In genomic region chrX:13041630-13042129, GRCm38 (mm10) we compare ENCODE assay signal across 8 mouse cellular contexts. TPM values are rescaled to one million over a fixed set of nuclear protein-coding genes. Genes with fewer than 3 reads are reported as not detected.
DNase-seq lines count a peak whose midpoint lies in the region; ATAC-seq lines count a peak whose summit lies in the region.

No protein-coding gene starts in this region.

- H3K4me1 ChIP-seq in forebrain, embryonic 14.5 days (ENCODE audit: control insufficient read depth, insufficient read depth, low read length): no peaks in the 10 kb centered on the region
- no peaks in the 10 kb centered on the region for H3K4me1 ChIP-seq in neural tube, embryonic 15.5 days

- WGBS in forebrain, embryonic 14.5 days: 13% methylated on average over 35 of the region's 35 CpGs
- WGBS in neural tube, embryonic 15.5 days: 11% methylated on average over 35 of the region's 35 CpGs

- peak; percentile 98 for ATAC-seq in forebrain, embryonic 14.5 days
- ATAC-seq in neural tube, embryonic 15.5 days (ENCODE audit: low FRiP score): peak; percentile 98

- H3K36me3 ChIP-seq in forebrain, embryonic 14.5 days (ENCODE audit: control insufficient read depth, insufficient read depth, low read length): no peaks in the 10 kb centered on the region
- no peaks in the 10 kb centered on the region for H3K36me3 ChIP-seq in neural tube, embryonic 15.5 days

- H3K4me2 ChIP-seq in forebrain, embryonic 14.5 days (ENCODE audit: low read length): peak overlapping the region; percentile 53
- peak overlapping the region; percentile 50 for H3K4me2 ChIP-seq in neural tube, embryonic 15.5 days

- peak overlapping the region; percentile 38 for H3K4me3 ChIP-seq in forebrain, embryonic 14.5 days (ENCODE audit: low read depth, low read length)
- peak overlapping the region; percentile 45 for H3K4me3 ChIP-seq in neural tube, embryonic 15.5 days (replicated peaks)

- peak overlapping the region; percentile 65 for H3K9ac ChIP-seq in forebrain, embryonic 14.5 days (ENCODE audit: low read length)
- peak overlapping the region; percentile 55 for H3K9ac ChIP-seq in neural tube, embryonic 15.5 days (replicated peaks)

- H3K27ac ChIP-seq in forebrain, embryonic 14.5 days (ENCODE audit: low read depth, low read length): peak overlapping the region; percentile 86
- H3K27ac ChIP-seq in neural tube, embryonic 15.5 days (replicated peaks): peak overlapping the region; percentile 86

- H3K9me3 ChIP-seq in forebrain, embryonic 14.5 days (replicated peaks; ENCODE audit: control insufficient read depth, low read length): no peaks in the 10 kb centered on the region
- no peaks in the 10 kb centered on the region for H3K9me3 ChIP-seq in neural tube, embryonic 15.5 days (replicated peaks)

- intact Hi-C loops in heart, postnatal 14 days (cut with DNase I): loop anchor here (2.0 kb wide), 1 partner anchor 29 kb away; the partner anchor contains the start of gene Usp9x

- H3K27me3 ChIP-seq in forebrain, embryonic 14.5 days (replicated peaks; ENCODE audit: control insufficient read depth, insufficient read depth, low read length): no peaks in the 10 kb centered on the region
- no peaks in the 10 kb centered on the region for H3K27me3 ChIP-seq in neural tube, embryonic 15.5 days (replicated peaks)

- peak; percentile 96 for DNase-seq in ES-CJ7 (ENCODE audit: low read depth, low spot score)
- DNase-seq in cerebellum, adult 11 months: peak; percentile 91
- peak; percentile 95 for DNase-seq in forebrain, embryonic 14.5 days (ENCODE audit: low spot score)
- peak; percentile 92 to 95 for DNase-seq in heart, postnatal 14 days
- peak; percentile 90 for DNase-seq in layer of hippocampus, adult 11-12 months (ENCODE audit: low spot score)
- peak; percentile 96 to 98 for DNase-seq in lung, adult 18-20 months
- DNase-seq in testis, postnatal 14 days (ENCODE audit: low spot score): peak; percentile 91

RNA-seq across cellular contexts. Expression of gene Usp9x, which starts 29.6 kb away (rescaled TPM):
- polyA plus RNA-seq in forebrain, embryonic 14.5 days (2014; fragmentation: Nextera tagmentation; extraction: Ambion mirVana): 61.2 and 88.9 TPM in 2 replicates
- total RNA-seq in heart, postnatal 14 days (2021): 100 to 1,000 TPM; 136 to 154 TPM
- 25.8 and 27.3 TPM in 2 replicates for polyA plus RNA-seq in neural tube, embryonic 15.5 days (2015; fragmentation: Nextera tagmentation; extraction: Ambion mirVana)

Comparison
In these comparisons a context has a peak if more than half of its experiments do, and no peak if none do; other contexts are left out.
1. Peak in every context shown above with its lines: DNase-seq, ATAC-seq, H3K4me3 ChIP-seq and H3K27ac ChIP-seq.